Mouse (Mus musculus) hindbrain, embryonic 13.5 days (tissue): ENCODE results near the gene Actn3. TPM values are rescaled to one million over a fixed set of nuclear protein-coding genes. Genes with fewer than 3 reads are reported as not detected.

Experiments
- ATAC-seq: fragments of 200-750 bp; cut with Nextera tagmentation; 2 replicates; pipeline ENCODE4 v1.8.0; 2017; ENCODE audit warnings: moderate TSS enrichment; ENCODE audit not compliant: low FRiP score
- H3K27ac ChIP-seq: fragments of 300-500 bp; sonication (generic); 2 replicates; pipeline ENCODE4 v1.5.1; 2015; ENCODE audit warnings: inconsistent platforms, mild to moderate bottlenecking, moderate library complexity
- H3K27me3 ChIP-seq: fragments of 300-500 bp; sonication (generic); 2 replicates; pipeline ENCODE4 v1.6.1; 2015; ENCODE audit warnings: mild to moderate bottlenecking, inconsistent platforms
- H3K36me3 ChIP-seq: fragments of 300-500 bp; sonication (generic); 2 replicates; pipeline ENCODE4 v1.6.1; 2015; ENCODE audit warnings: mild to moderate bottlenecking, inconsistent platforms
- H3K4me1 ChIP-seq: fragments of 300-500 bp; sonication (generic); replicated peaks from 2 replicates; pipeline ENCODE4 v1.6.1; 2015; ENCODE audit warnings: inconsistent platforms
- H3K4me2 ChIP-seq: fragments of 300-500 bp; sonication (generic); 2 replicates; pipeline ENCODE4 v1.6.1; 2015; ENCODE audit warnings: inconsistent platforms, mild to moderate bottlenecking, moderate library complexity
- H3K4me3 ChIP-seq: fragments of 300-500 bp; sonication (generic); 2 replicates; pipeline ENCODE4 v1.5.1; 2015; ENCODE audit warnings: mild to moderate bottlenecking, inconsistent platforms
- H3K9ac ChIP-seq: fragments of 300-500 bp; sonication (generic); 2 replicates; pipeline ENCODE4 v1.6.1; 2015; ENCODE audit warnings: mild to moderate bottlenecking, inconsistent platforms
- H3K9me3 ChIP-seq: fragments of 300-500 bp; sonication (generic); 2 replicates; pipeline ENCODE4 v1.6.1; 2016; ENCODE audit warnings: inconsistent platforms
- WGBS: fragments of 180-500 bp; shearing (Covaris S2); methylation state at CpG from one replicate; pipeline ENCODE4 v1.1.7; 2015; 5-methylcytosine and 5-hydroxymethylcytosine counted together
- polyA plus RNA-seq: library from polyadenylated mRNA; unstranded; fragments of >200 nt; fragmentation: Nextera tagmentation; extraction: Ambion mirVana; gene quantifications from 2 replicates; pipeline ENCODE4 v1.2.1, GENCODE M21; 2015

The Actn3 gene
- polyA plus RNA-seq, result 1.8 and 2.1 TPM in 2 replicates

- Histone ChIP-seq H3K27me3 (0 out of 2 replicates have a peak, but pooled peaks cover 12% of the 10 kb centered on the region), H3K27ac (peak within 1 kb of the TSS; percentile 81), H3K4me2 (peak within 1 kb of the TSS; percentile 85), H3K4me3 (peak within 1 kb of the TSS; percentile 73), H3K9ac (peak within 1 kb of the TSS; percentile 84), H3K4me1 (peaks cover 23% of the 10 kb centered on the region), H3K36me3 (no peaks in the 10 kb centered on the region), H3K9me3 (no peaks in the 10 kb centered on the region)
- 0 out of 2 replicates have a peak, but pooled peaks have one; percentile 0 for ATAC-seq
- WGBS, result 8% methylated on average over 17 of the region's 17 CpGs
Measured at GRCm38 (mm10) chr19:4877785-4878184, at the start of gene Actn3. Actn3 (minus strand) TSS chr19:4877909.

DNA sequence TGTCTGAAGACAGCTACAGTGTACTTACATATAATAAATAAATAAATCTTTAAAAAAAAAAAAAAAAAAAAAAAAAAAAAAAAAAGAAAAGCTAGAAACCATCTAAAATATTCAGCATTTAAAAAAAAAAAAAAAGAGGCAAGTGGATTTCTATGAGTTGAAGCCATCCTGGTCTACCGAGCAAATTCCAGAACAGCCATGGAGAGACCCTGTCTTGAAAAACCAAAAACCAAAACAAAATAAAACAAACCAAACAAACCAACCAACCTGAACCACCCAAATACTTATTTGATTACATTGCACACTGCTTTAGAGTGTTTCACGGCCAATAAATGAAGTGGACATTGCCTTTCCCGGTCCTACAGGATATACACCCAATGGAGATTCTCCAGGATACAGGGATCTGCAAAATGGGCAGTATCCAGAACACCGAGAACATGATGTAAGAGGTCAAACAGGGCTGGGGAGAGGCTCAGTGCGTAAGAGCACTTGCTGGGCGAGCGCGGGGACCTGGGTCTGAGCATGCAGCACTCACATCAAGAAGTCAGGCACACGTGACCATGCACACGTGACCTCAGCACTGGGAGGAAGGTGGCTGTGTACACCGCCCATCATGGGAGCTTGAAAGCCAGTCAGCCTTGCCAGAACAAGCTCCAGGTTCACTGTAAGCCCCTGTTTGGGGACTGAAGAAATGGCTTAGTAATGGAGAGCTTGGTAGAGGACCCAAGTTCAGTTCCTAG lies 47.6 kb upstream of the Actn3 start:
- Histone ChIP-seq H3K36me3 (peaks cover 56% of the 10 kb centered on the region), H3K4me3 (no peak overlapping the region), H3K4me1 (peaks cover 31% of the 10 kb centered on the region), H3K9me3 (no peaks in the 10 kb centered on the region), H3K27ac (no peak overlapping the region), H3K9ac (no peak overlapping the region), H3K27me3 (no peaks in the 10 kb centered on the region), H3K4me2 (no peak overlapping the region)
- ATAC-seq, result no peak
- WGBS, result 97% methylated on average over 11 of the region's 11 CpGs

DNA sequence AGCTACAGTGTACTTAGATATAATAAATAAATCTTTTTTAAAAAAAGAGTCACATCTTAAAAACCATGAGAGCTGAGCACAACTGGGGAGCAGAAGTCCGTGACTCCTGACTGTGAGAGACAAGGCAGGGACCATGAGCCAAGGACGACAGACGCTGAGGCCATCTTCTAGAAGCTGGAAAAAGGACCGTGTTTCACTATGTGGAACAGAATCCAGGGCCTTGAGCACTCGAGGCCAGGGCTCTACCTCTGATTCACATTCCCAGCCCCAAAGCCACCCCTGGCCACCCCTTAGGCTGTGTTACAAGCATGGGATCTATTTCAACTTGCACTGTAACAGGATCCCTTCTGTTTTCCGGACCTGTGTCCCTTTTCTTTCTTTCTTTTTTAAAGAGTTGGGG lies 41.9 kb upstream of the Actn3 start:
- Histone ChIP-seq H3K9me3 (no peaks in the 10 kb centered on the region), H3K4me3 (no peak overlapping the region), H3K36me3 (peaks cover 97% of the 10 kb centered on the region), H3K9ac (no peak overlapping the region), H3K4me1 (no peaks in the 10 kb centered on the region), H3K27ac (no peak overlapping the region), H3K27me3 (no peaks in the 10 kb centered on the region), H3K4me2 (no peak overlapping the region)
- 86% methylated on average over 6 of the region's 6 CpGs for WGBS
- ATAC-seq, result no peak

DNA sequence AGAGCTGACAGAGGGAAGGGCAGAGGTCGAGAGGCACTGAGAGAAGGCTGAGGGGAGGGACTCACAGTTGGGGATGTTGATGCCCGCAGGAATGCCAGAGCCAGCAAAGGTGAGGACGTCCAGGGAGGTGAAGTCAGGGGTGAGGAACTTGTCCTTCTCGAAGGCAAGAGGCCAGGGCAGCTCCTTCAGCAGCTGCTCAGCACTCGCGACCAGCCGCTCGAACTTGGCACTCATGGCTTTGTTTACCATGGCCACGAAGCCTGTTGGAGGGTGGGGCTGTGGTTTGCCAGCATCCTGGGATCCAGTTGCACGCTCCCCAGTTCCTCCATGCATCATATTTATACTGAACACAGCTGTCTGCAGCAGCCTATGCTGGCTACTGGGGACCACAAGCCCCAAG lies 39.1 kb upstream of the Actn3 start:
- no peak overlapping the region for H3K4me3 ChIP-seq
- no peak for ATAC-seq
- H3K27ac ChIP-seq, result no peak overlapping the region
- no peak overlapping the region for H3K4me2 ChIP-seq
- WGBS, result 88% methylated on average over 10 of the region's 10 CpGs
- H3K4me1 ChIP-seq, result no peaks in the 10 kb centered on the region
- no peaks in the 10 kb centered on the region for H3K27me3 ChIP-seq
- no peaks in the 10 kb centered on the region for H3K9me3 ChIP-seq
- peaks cover 99% of the 10 kb centered on the region for H3K36me3 ChIP-seq
- no peak overlapping the region for H3K9ac ChIP-seq

DNA sequence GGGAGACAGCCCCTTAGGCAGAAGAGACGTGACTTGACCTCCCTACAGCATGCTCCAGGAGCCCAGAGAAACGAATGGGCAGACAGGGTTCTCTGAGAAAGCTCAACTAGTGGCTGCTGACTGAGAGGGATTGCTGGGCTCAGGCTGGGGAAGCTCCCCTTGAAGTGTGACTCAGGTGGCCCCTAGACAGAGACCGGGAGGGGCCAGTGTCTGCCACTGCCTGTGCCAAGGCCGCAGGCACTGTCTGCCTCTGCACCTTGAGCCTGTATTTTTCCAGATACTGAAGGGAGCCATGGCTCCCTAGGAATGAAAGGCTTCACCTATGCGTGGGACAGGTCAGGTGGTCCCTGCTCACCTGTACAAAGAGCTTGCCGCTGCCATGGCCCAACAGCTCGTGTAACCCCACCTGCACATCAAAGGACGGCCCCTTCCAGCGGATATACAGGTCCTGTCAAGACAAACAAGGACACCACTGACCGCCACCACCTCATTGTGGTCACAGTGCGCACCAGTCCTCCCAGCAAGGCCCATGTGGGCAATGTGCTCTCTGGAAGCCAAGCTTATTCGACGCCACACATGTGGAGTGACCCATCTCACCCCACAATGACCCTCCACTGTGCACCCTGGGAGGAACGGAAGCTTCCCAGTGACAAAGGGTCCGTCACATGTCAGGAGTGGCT lies 38.4 kb upstream of the Actn3 start:
- no peak overlapping the region for H3K4me3 ChIP-seq
- peaks cover 99% of the 10 kb centered on the region for H3K36me3 ChIP-seq
- no peak overlapping the region for H3K27ac ChIP-seq
- no peak for ATAC-seq
- 86% methylated on average over 15 of the region's 15 CpGs for WGBS
- no peaks in the 10 kb centered on the region for H3K9me3 ChIP-seq
- no peak overlapping the region for H3K9ac ChIP-seq
- H3K27me3 ChIP-seq, result no peaks in the 10 kb centered on the region
- no peaks in the 10 kb centered on the region for H3K4me1 ChIP-seq
- no peak overlapping the region for H3K4me2 ChIP-seq

GRCm38 (mm10) chr19:4909376-4909775 lies 31.7 kb upstream of the Actn3 start:
- peaks cover 17% of the 10 kb centered on the region for H3K4me1 ChIP-seq
- peaks cover 71% of the 10 kb centered on the region for H3K36me3 ChIP-seq
- H3K9ac ChIP-seq, result no peak overlapping the region
- H3K9me3 ChIP-seq, result no peaks in the 10 kb centered on the region
- no peak overlapping the region for H3K4me2 ChIP-seq
- no peak for ATAC-seq
- 96% methylated on average over 7 of the region's 7 CpGs for WGBS
- H3K27me3 ChIP-seq, result no peaks in the 10 kb centered on the region
- H3K4me3 ChIP-seq, result no peak overlapping the region
- no peak overlapping the region for H3K27ac ChIP-seq

DNA sequence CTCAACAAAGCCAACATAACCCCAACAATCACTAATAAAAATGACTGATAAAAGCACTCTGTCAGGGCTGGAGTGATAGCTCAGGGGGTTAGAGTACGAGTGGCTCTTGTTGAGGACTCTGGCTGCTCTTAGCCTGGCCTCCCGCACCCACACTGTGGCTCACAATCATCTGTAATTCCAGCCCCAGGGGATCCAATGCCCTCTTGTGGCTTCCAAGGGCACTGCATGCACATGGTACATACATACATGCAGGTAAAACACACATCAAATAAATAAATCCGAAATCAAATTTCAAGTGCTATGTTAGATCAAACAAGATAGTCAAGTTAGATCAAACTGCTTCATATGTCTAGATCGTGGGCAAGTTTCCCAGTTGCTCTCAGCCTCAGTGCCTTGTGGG lies 30.4 kb upstream of the Actn3 start:
- Histone ChIP-seq H3K9me3 (no peaks in the 10 kb centered on the region), H3K9ac (no peak overlapping the region), H3K4me1 (peaks cover 17% of the 10 kb centered on the region), H3K4me2 (no peak overlapping the region), H3K36me3 (peaks cover 67% of the 10 kb centered on the region), H3K27ac (no peak overlapping the region), H3K4me3 (no peak overlapping the region), H3K27me3 (no peaks in the 10 kb centered on the region)
- 88% methylated on average over 4 of the region's 4 CpGs for WGBS
- ATAC-seq, result 0 out of 2 replicates have a peak, but pooled peaks have one; percentile 19

GRCm38 (mm10) chr19:4905979-4906794 lies 28.5 kb upstream of the Actn3 start, which contains the start of gene Bbs1:
Bbs1 (minus strand) TSS chr19:4906628.
- H3K27ac ChIP-seq, result peak within 1 kb of the TSS; percentile 87
- H3K9me3 ChIP-seq, result no peaks in the 10 kb centered on the region
- peak within 1 kb of the TSS; percentile 69 for H3K4me3 ChIP-seq
- peak within 1 kb of the TSS; percentile 82 for H3K4me2 ChIP-seq
- H3K9ac ChIP-seq, result peak within 1 kb of the TSS; percentile 78
- peaks cover 61% of the 10 kb centered on the region for H3K36me3 ChIP-seq
- peaks cover 17% of the 10 kb centered on the region for H3K4me1 ChIP-seq
- H3K27me3 ChIP-seq, result no peaks in the 10 kb centered on the region
- 8% methylated on average over 31 of the region's 31 CpGs for WGBS
- ATAC-seq, result peak; percentile 61

- H3K9ac ChIP-seq, result no peak overlapping the region
- H3K4me1 ChIP-seq, result peaks cover under 1% of the 10 kb centered on the region; the same call in 1 of the 2 replicates
- H3K9me3 ChIP-seq, result no peaks in the 10 kb centered on the region
- no peak overlapping the region for H3K27ac ChIP-seq
- H3K27me3 ChIP-seq, result no peaks in the 10 kb centered on the region
- no peak overlapping the region for H3K4me3 ChIP-seq
- H3K4me2 ChIP-seq, result no peak overlapping the region
- peaks cover 60% of the 10 kb centered on the region for H3K36me3 ChIP-seq
- ATAC-seq, result no peak
- 76% methylated on average over 3 of the region's 3 CpGs for WGBS
Measured at GRCm38 (mm10) chr19:4899888-4900287, 22.2 kb upstream of the Actn3 start.

DNA sequence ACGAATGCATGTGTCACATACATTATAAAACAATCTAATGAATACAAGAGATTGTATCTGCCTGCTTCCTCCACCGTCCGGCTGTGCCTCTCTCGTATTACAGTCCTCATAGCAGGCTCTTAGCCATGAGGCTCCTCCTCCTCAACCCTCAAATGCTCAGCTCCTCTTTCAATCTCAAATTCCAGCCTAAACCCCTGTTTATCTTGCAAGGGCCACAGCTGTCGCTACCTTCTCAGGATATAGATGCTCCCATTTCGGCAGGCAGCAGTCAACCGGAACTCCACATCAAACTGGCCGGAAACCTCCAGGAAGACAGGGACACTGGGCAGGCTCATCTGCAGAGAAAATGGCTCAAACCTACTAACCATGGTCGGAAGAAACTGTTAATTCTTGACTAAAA lies 21.3 kb upstream of the Actn3 start:
- WGBS, result 81% methylated on average over 9 of the region's 9 CpGs
- Histone ChIP-seq H3K4me2 (no peak overlapping the region), H3K36me3 (peaks cover 66% of the 10 kb centered on the region), H3K4me3 (no peak overlapping the region), H3K27me3 (no peaks in the 10 kb centered on the region), H3K27ac (no peak overlapping the region), H3K9ac (no peak overlapping the region; the same call in 1 of the 2 replicates), H3K9me3 (no peaks in the 10 kb centered on the region), H3K4me1 (no peaks in the 10 kb centered on the region)
- no peak for ATAC-seq

DNA sequence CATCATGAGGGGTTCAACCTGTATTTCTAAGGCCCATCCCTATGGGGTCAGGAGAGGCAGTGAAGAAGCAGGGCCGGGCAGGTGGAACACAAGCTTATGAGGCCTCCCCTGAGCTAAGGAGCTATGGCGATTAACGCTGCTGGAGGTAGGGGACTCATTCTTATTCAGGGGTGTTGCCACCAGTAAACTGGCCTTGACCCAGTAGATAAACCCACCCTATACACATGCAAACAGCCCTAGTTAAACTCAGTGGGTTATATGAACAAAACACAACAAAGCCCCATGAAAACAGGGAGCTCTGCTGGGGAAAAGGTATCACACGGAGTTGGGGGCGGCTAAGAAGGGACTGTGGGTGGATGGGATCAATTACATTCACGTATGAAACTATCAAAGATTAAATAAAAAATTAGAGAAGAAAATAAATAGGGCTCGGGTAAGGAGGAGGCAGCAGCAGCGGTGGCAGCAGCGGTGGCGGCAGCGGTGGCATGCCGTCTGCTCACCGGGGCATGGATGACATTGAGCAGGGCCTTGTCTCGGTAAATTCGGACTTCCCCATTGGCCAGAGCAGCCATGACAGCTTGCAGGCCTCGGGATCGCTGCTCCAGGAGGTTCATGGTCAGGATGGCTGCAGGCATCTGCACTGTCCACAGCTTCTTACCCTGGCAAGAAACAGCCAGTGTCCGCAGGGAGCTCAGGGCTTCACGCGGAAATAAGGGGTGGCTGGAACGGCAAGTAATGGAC lies 19.2 kb upstream of the Actn3 start:
- no peaks in the 10 kb centered on the region for H3K9me3 ChIP-seq
- H3K4me3 ChIP-seq, result no peak overlapping the region
- no peaks in the 10 kb centered on the region for H3K27me3 ChIP-seq
- no peaks in the 10 kb centered on the region for H3K4me1 ChIP-seq
- H3K27ac ChIP-seq, result no peak overlapping the region
- ATAC-seq, result no peak
- peaks cover 67% of the 10 kb centered on the region for H3K36me3 ChIP-seq
- H3K9ac ChIP-seq, result peak overlapping the region; percentile 35; the same call in 1 of the 2 replicates
- WGBS, result 54% methylated on average over 21 of the region's 21 CpGs
- no peak overlapping the region for H3K4me2 ChIP-seq
